Mouse (Mus musculus) heart, adult 2 months (tissue): ENCODE results near the gene Fbxo7.

Experiments
- CTCF ChIP-seq: fragments of 200-600 bp; IDR thresholded peaks from 2 replicates; pipeline ENCODE4 v1.8.1; 2022; ENCODE audit warnings: antibody characterized with exemption, mild to moderate bottlenecking, moderate library complexity
- POLR2A ChIP-seq: fragments of 200-500 bp; IDR thresholded peaks from 2 replicates; pipeline ENCODE4 v1.6.1; 2011; ENCODE audit warnings: mild to moderate bottlenecking, low read depth, low read length, control low read depth; ENCODE audit not compliant: insufficient read depth

- TF ChIP-seq CTCF (no peak), POLR2A (no peak)
Observed at GRCm38 (mm10) chr10:86022474-86022816, 673 bp downstream of the Fbxo7 start.
